Mouse (Mus musculus) cerebellum, postnatal 4 days (tissue): ENCODE data around the gene Zfp354b.
A peak's percentile ranks its signal among the peaks of the same experiment; 100 is the strongest.

Source experiments
- DNase-seq, 2 experiments: peaks; one replicate each; pipeline ENCODE4 v3.0.0; 2022; ENCODE audit warnings: low spot score in 2 of 2, mixed read lengths in 1 of 2

The Zfp354b gene

GRCm38 (mm10) chr11:50931451-50931866 lies at the start of gene Zfp354b:
Gene Zfp354b, minus strand, starts transcription at chr11:50931633.
- DNase-seq = peak; percentile 61 to 82

- no peak for DNase-seq
Observed at GRCm38 (mm10) chr11:50977216-50977615, 45.8 kb upstream of the Zfp354b start.

GRCm38 (mm10) chr11:50966230-50966629 lies 34.8 kb upstream of the Zfp354b start, which contains the start of gene Olfr1378:
Gene Olfr1378, plus strand, starts transcription at chr11:50966530.
- DNase-seq = no peak

GRCm38 (mm10) chr11:50964886-50965285 lies 33.5 kb upstream of the Zfp354b start:
- DNase-seq = no peak

GRCm38 (mm10) chr11:50953665-50954064 lies 22.2 kb upstream of the Zfp354b start, which contains the start of gene Prop1:
Gene Prop1, minus strand, starts transcription at chr11:50953765.
- no peak for DNase-seq

- DNase-seq = no peak
Observed at GRCm38 (mm10) chr11:50952290-50952689, 20.9 kb upstream of the Zfp354b start.

- no peak for DNase-seq
Observed at GRCm38 (mm10) chr11:50943506-50943905, 12.1 kb upstream of the Zfp354b start, which contains the start of gene 4933414I15Rik. Gene 4933414I15Rik, minus strand, starts transcription at chr11:50943765.

- DNase-seq = no peak
Observed at GRCm38 (mm10) chr11:50942386-50942785, 11.0 kb upstream of the Zfp354b start.

GRCm38 (mm10) chr11:50939621-50940366 lies 8.4 kb upstream of the Zfp354b start:
- peak in 1 of 2 experiments; percentile 22 for DNase-seq

GRCm38 (mm10) chr11:50938435-50938834 lies 7.0 kb upstream of the Zfp354b start:
- no peak for DNase-seq

GRCm38 (mm10) chr11:50932040-50932439 lies 607 bp upstream of the Zfp354b start:
- no peak for DNase-seq

- DNase-seq = no peak
Observed at GRCm38 (mm10) chr11:50931021-50931420, 412 bp downstream of the Zfp354b start.

- DNase-seq = no peak
Observed at GRCm38 (mm10) chr11:50930469-50931014, 891 bp downstream of the Zfp354b start.

GRCm38 (mm10) chr11:50915671-50916320 lies 15.6 kb downstream of the Zfp354b start, which contains the start of gene Zfp2:
Gene Zfp2, minus strand, starts transcription at chr11:50916165.
- peak; percentile 85 to 90 for DNase-seq

- DNase-seq = no peak
Observed at GRCm38 (mm10) chr11:50914461-50914860, 17.0 kb downstream of the Zfp354b start.

- DNase-seq = no peak
Observed at GRCm38 (mm10) chr11:50913301-50913700, 18.1 kb downstream of the Zfp354b start.

GRCm38 (mm10) chr11:50908136-50908535 lies 23.3 kb downstream of the Zfp354b start:
- no peak for DNase-seq

- DNase-seq = no peak
Observed at GRCm38 (mm10) chr11:50897359-50897758, 34.1 kb downstream of the Zfp354b start.

- no peak for DNase-seq
Observed at GRCm38 (mm10) chr11:50892441-50892840, 39.0 kb downstream of the Zfp354b start.

GRCm38 (mm10) chr11:50887390-50888128 lies 43.9 kb downstream of the Zfp354b start, which contains the start of gene Zfp454:
Gene Zfp454, minus strand, starts transcription at chr11:50887651.
- peak; percentile 75 to 85 for DNase-seq

- peak in 1 of 2 experiments; percentile 3 for DNase-seq
Observed at GRCm38 (mm10) chr11:50886933-50887293, 44.5 kb downstream of the Zfp354b start.
